Mouse (Mus musculus) left cerebral cortex, adult 11 months (tissue): Measurements from ENCODE around the gene 4930524J08Rik.

Experiments
- DNase-seq: peaks from one replicate; pipeline ENCODE4 v3.0.0; 2022; ENCODE audit warnings: low spot score

Gene 4930524J08Rik

GRCm38 (mm10) chr5:100005431-100005830 lies 26.6 kb downstream of the 4930524J08Rik start:
- no peak for DNase-seq

- no peak for DNase-seq
These were observed 27.0 kb downstream of the 4930524J08Rik start for GRCm38 (mm10) chr5:100005896-100006295.

- no peak for DNase-seq
These were observed 27.6 kb downstream of the 4930524J08Rik start for GRCm38 (mm10) chr5:100006324-100007039.

GRCm38 (mm10) chr5:100007040-100007375 lies 28.1 kb downstream of the 4930524J08Rik start:
- no peak for DNase-seq

GRCm38 (mm10) chr5:100008485-100008884 lies 29.6 kb downstream of the 4930524J08Rik start:
- DNase-seq, result no peak

- no peak for DNase-seq
These were observed 33.7 kb downstream of the 4930524J08Rik start for GRCm38 (mm10) chr5:100012599-100012998.

- no peak for DNase-seq
These were observed 41.2 kb downstream of the 4930524J08Rik start for GRCm38 (mm10) chr5:100020089-100020488.

GRCm38 (mm10) chr5:100024403-100024802 lies 45.5 kb downstream of the 4930524J08Rik start:
- no peak for DNase-seq

GRCm38 (mm10) chr5:100024868-100025267 lies 46.0 kb downstream of the 4930524J08Rik start:
- DNase-seq, result no peak
